Mouse (Mus musculus): ENCODE results near the gene Ranbp3. TPM values are rescaled to one million over a fixed set of nuclear protein-coding genes. Genes with fewer than 3 reads are reported as not detected.

Ranbp3 gene
- total RNA-seq, 2 experiments from 2014 or later, result 36.1 to 39.6 TPM

GRCm38 (mm10) chr17:56669766-56670165 is 3.3 kb upstream of the Ranbp3 start:
- no peak for DNase-seq (ENCODE audit: low spot score)

DNA sequence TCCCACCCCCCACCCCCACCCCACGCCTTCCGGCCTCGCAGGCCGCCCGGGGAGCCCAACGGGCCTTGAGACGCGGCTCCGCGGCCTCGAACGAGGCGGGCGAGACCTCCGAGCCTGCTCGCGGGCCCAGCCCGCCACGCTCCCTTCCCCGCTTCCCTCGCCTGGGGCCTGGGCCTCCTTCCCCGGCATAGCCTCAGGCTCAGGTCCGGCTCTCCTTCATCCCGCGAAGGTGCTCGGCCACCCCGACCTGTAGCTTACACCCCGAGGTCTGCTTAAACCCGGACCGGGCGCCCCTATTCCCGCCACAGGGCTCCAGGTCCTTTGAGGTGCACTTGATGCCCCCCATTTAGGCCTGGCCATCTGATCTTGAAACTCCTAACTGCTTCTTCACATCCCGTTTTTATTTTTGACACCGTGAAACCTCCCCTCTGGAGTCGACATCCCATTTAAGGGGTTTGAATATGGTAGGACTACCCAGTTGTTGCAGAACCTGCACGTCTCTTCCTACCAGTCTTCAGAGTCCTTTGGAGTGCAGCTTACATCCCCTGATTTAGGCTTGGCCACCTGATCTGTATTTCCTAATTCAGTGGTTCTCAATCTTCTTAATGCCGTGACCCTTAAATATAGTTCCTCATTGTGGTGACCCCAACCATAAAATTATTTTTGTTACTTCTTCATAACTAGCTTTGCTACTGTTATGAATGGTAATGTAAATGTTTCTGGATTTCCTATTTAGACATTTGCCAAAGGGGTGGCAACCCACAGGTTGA is 738 bp downstream of the Ranbp3 start:
- no peak for DNase-seq (ENCODE audit: low spot score)

GRCm38 (mm10) chr17:56681791-56682190 is 8.7 kb downstream of the Ranbp3 start:
- peak; percentile 37 for DNase-seq (ENCODE audit: low spot score)

DNA sequence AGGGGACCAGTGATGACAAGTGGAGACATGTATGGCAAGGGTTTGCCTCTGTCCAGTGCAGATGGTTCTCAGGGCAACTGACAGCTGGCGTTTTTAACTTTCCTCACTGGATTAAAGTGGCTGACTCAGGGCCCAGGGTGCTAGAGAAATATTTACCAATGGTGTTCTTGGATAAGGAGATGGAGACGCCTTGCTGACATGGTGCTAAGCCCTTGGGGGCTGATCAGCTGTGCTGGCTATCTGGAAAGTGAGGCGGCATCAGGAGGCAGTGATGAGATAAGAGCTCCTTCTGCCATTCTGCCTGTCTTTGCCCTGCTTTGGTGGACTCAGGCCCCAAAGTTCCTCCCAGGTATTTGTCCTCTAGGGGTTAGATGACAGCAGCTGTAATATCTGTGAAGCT is 9.8 kb downstream of the Ranbp3 start:
- DNase-seq (ENCODE audit: low spot score), result no peak

GRCm38 (mm10) chr17:56683546-56684140 is 10.5 kb downstream of the Ranbp3 start:
- DNase-seq (ENCODE audit: low spot score), result no peak

DNA sequence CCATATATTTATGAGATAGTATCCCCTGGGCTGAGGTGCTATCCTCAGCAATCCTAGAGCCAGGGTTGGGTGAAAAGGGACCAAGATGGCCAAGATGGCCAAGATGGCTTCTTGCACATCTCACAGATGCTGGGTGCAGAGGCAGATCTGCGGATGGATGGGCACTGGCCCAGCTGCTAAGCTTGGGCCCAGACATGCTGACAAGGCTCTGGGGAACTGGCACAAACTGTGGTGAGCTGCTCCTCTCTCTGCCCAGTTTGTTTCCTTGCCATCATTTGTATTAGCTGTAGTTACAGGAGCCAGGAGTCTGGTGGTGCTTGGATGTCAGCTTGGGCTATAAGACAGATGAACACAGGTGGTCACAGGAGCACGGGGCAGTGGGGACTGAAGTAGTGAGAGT is 11.6 kb downstream of the Ranbp3 start:
- peak; percentile 36 for DNase-seq (ENCODE audit: low spot score)

DNA sequence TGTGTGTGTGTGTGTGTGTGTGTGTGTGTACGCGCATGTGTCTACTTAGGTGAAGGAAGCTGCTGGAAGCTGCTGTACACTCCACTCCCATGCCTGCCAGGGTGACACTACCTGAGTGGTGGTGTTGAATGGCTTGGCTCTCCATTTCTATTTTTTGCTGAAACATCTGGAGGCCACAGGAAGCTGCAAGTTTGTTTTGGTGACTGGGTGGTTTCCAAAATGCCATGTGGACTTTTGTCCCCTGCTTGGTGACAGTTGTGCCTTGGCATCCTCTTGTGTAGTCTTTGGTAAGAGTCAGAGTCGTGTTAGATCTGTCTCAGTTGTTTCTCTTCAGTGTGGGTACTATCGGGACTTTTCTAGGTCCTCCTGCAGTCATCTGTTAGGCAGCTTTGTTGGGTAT is 13.7 kb downstream of the Ranbp3 start:
- DNase-seq (ENCODE audit: low spot score), result no peak

GRCm38 (mm10) chr17:56688045-56688444 is 15.0 kb downstream of the Ranbp3 start:
- DNase-seq (ENCODE audit: low spot score), result no peak

- no peak for DNase-seq (ENCODE audit: low spot score)
These were observed 15.6 kb downstream of the Ranbp3 start for GRCm38 (mm10) chr17:56688689-56689088.

- no peak for DNase-seq (ENCODE audit: low spot score)
These were observed 20.3 kb downstream of the Ranbp3 start for GRCm38 (mm10) chr17:56693395-56693794.

GRCm38 (mm10) chr17:56693851-56694310 is 20.8 kb downstream of the Ranbp3 start:
- peak; percentile 82 for DNase-seq (ENCODE audit: low spot score)

DNA sequence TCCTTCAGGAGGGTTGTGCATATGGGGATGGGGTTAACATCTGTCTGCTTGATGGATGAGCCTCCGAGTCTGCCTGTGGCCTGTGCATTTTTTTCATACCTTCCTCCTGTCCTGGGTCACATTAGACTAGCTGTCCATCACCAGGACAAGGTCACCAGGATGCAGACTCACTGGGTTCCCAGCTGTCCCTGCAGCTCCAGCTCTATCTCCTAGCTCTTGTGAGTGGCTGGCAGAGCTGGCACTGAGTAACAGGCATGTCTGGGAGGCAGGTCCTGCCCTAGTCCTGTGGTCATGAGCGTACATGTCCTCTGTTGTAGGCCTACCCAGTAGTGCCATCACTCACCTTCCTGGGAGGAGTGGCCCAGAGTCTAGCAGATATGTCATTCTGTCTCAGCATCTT is 27.4 kb downstream of the Ranbp3 start:
- DNase-seq (ENCODE audit: low spot score), result no peak

DNA sequence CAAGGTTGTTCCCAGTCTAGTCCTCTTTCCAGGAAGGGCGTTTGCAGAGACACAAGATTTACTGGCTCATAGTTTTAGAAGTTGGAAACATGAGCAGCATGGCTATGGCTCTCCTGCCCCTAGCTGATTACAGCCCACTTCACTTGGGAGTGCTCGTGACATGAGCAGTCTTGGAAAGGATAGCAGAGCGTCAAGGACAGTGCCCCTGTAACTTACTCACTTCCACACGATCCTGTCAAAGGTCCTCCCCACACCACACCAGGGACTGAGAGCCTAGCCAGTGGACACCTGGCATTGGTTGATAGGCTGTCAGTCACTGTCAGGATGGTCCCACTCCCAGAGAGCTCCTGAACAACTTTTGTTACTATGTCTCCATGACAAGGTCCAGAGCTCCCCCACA is 29.9 kb downstream of the Ranbp3 start:
- no peak for DNase-seq (ENCODE audit: low spot score)

- no peak for DNase-seq (ENCODE audit: low spot score)
These were observed 33.4 kb downstream of the Ranbp3 start for GRCm38 (mm10) chr17:56706515-56706914.

DNA sequence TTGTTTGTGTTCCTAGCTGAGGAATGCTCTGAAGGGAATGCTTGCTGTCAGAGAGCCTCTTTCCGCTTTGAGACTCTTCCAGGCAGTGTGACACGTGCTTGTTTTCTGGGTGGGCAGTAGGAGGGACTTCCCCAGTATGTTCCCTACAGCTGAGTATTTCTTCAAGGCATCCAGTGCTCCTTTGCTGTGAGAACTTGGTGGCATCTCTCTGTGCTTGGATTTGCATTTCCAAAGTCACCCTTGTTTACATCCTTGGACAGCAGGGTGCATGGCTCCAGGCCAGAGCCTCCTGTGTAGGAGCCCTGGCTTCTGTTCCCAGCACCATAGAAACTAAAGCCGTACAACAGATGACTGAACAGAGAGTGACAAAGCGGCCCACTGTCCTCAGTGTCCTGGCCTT is 35.6 kb downstream of the Ranbp3 start:
- no peak for DNase-seq (ENCODE audit: low spot score)

DNA sequence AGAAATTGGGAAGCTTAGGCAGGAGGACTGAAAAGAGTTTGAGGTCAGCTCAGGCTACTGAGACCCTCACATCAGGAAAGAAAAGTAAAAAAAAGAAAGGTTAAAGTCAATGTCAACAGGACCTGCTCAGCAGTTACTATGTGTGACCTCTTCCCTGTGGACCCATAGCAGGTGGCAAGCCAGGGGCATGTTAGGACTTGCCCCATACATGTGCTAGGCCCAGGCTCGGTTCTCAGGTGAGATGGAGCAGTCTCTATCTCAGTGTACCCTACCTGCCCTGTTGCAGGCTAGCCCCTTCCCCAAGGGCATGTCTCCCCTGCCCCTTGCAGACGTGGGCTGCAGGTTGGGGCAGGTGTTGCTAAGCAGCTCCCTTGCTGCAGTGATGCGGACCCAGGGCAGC is 36.6 kb downstream of the Ranbp3 start:
- DNase-seq (ENCODE audit: low spot score), result no peak

DNA sequence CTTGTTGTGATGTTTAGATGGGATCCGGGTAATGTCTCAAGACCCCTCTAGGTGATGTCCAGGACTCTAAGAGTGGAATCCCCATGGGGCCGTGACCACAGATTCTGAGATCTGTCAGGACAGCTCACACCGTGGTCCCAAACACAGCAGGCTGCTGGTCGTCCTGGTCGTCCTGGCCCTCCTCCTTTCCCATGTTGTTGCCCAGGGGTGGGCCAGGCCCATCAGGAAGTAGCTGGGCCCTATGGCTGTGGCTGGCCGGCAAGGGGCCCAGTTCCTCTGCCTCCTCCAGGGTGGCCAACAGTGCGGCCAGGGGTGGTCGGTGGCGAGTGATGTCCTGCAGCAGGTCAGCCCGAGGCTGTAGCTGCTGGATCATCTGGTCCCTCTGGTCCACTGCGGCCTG is 42.3 kb downstream of the Ranbp3 start:
- no peak for DNase-seq (ENCODE audit: low spot score)

DNA sequence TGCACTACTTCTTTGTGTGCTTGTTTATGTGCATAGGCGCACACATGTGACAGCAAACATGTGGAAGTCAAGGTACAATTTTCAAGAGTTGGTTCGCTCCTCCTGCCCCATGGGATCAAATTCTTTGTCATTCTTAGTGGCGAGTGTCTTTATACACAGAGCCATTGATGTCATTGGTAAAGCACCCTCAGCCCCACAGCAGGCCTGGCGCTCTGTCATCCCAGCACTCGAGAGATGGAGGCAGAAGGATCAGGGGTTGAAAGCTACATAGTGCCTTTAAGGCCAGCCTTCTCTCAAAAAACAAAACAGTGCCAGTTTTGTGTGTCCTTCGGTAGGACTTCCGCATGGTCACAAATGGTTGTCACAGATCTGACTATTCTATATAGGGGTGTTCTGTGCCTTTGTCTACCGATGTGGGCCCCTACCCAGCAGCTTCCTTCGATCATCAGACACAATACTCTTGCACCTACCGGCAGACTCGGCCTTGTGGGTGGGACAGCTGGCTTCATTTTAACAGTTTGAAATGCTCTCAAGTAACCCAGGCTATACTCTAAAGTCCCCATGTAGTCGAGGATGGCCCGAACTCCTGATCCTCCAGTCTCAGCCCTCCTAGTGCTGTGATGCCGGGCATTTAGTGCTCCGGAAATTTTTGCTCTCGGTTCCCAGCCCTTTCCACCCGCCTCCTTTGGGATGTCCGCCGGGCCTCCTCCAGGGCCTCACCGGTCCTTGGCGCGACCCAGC is 43.0 kb downstream of the Ranbp3 start:
- DNase-seq (ENCODE audit: low spot score), result no peak

DNA sequence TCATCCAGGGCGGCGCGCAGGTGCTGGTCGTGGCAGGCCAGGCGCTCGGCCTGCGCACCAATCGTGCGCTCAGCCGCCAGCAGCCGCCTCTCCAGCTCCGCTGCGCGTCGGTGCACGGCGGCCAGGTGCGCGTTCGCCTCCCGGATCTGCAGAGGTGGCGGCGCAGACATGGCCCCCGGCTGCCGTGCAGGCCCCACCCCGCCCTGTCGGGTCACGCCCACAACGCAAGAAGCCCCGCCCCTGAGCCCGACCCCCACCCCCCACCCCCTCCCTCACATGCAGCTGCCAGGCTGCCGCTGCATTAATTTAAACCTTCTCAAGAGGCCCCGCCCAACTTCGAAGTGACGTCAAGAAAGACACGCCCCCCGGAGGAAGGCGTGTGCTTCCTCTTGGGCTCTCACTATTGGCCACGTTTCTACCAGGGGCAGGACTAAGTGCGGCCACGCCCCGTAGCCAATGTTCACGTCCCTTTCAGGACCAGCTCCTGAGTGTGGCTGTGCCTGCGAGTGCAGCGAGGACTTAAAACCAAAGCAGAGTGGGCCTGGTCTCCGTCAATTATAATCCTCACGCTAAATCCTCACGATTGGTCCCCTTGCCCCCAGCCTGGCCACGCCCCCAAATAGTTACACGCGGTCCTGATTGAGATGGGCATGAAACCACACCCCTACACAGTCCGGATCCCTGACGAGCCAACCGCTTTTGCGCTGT is 43.7 kb downstream of the Ranbp3 start:
- peak; percentile 97 for DNase-seq (ENCODE audit: low spot score)

DNA sequence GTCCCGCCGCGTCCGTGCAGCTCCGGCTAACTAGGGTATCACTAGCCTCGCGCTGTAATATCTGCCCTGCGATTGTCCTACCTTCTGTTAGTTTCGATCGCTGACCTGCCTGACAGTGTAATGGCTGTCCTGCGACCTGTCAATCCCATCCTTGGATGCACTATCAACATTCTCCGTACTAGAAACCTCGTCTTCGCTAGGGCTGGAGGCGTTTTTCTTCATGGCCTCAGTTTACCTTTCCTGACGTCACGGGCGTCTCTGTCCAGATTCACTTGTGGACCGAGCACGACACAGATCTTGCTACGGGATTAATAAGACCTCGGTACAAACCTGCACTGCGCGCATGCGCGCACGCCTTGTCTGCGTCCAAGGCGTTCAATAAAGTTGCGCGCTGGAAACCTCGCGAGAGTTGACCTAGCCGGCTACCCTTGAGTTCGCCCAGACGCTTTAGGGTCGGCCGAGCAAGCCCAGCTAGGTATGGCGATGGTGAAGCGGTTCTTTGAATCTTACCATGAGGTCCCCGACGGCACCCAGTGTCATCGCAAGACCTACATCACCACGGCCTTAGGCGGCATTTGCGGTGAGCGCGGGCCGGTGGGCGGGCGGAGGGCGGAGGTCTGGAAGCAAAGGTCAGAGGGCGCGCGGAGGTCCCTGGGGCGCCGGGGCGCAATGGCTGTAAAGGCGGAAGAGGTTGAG is 44.4 kb downstream of the Ranbp3 start, which contains the start of the genes Ndufa11 and Vmac:
Ndufa11 (plus strand) TSS at position 405 of the 696 bp plus-strand sequence.
Vmac (minus strand) TSS at position 660 of the 696 bp plus-strand sequence.
- DNase-seq (ENCODE audit: low spot score), result peak; percentile 93

DNA sequence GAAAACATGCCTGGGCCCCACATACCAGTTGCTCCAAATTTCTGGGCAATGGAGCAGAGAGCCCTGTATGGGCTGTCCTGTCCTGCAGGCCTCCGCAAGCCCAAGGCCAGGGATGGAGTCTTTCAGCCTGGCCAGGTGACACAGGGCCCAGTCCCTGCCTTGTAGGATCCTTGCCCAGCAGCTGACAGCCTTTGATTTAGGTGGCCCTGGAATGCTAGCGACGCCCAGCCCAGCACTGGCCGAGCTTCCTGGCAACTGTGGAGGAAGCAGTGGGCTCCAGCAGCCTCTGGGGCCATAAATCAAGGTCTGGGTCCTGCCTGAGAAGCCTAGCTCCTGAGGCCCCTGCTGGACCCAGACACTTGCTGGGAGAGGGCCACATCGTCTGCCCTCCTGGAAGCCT is 49.3 kb downstream of the Ranbp3 start:
- DNase-seq (ENCODE audit: low spot score), result peak; percentile 56
